Mouse (Mus musculus): ENCODE measurements around the gene Glb1. TPM values are rescaled to one million over a fixed set of nuclear protein-coding genes. Genes with fewer than 3 reads are reported as not detected.

The Glb1 gene
- polyA plus RNA-seq, 1 experiment from 2014 or later = 81.0 TPM

GRCm38 (mm10) chr9:114452418-114452817, 51.5 kb downstream of the Glb1 start:
- no peak overlapping the region for H3K4me3 ChIP-seq (ENCODE audit: low read length)
- peaks cover 6% of the 10 kb centered on the region; the same call in 1 of the 2 replicates for H3K36me3 ChIP-seq (ENCODE audit: insufficient read depth, low read length)
- ATAC-seq (ENCODE audit: low FRiP score, low TSS enrichment) = no peak
- no peak overlapping the region for H3K27ac ChIP-seq (ENCODE audit: low read length)
- no peak overlapping the region for H3K4me2 ChIP-seq (replicated peaks; ENCODE audit: low read depth, low read length)
- H3K9me3 ChIP-seq (ENCODE audit: low read length) = no peaks in the 10 kb centered on the region
- peaks cover 9% of the 10 kb centered on the region; the same call in 1 of the 2 replicates for H3K4me1 ChIP-seq (ENCODE audit: insufficient read depth, low read length)
- H3K9ac ChIP-seq (replicated peaks; ENCODE audit: low read length) = no peak overlapping the region
- H3K27me3 ChIP-seq (ENCODE audit: insufficient read depth, low read length) = no peaks in the 10 kb centered on the region
- WGBS = 91% methylated on average over 6 of the region's 6 CpGs

GRCm38 (mm10) chr9:114455420-114455819, 54.5 kb downstream of the Glb1 start:
- Histone ChIP-seq H3K27me3 (ENCODE audit: insufficient read depth, low read length) (no peaks in the 10 kb centered on the region), H3K36me3 (ENCODE audit: insufficient read depth, low read length) (peaks cover 10% of the 10 kb centered on the region; the same call in 1 of the 2 replicates), H3K4me3 (ENCODE audit: low read length) (no peak overlapping the region), H3K9ac (replicated peaks; ENCODE audit: low read length) (no peak overlapping the region), H3K4me2 (replicated peaks; ENCODE audit: low read depth, low read length) (no peak overlapping the region), H3K9me3 (ENCODE audit: low read length) (no peaks in the 10 kb centered on the region), H3K4me1 (ENCODE audit: insufficient read depth, low read length) (peaks cover 9% of the 10 kb centered on the region; the same call in 1 of the 2 replicates), H3K27ac (ENCODE audit: low read length) (no peak overlapping the region)
- 86% methylated on average over 2 of the region's 2 CpGs for WGBS
- ATAC-seq (ENCODE audit: low FRiP score, low TSS enrichment) = no peak

- Histone ChIP-seq H3K4me2 (replicated peaks; ENCODE audit: low read depth, low read length) (no peak overlapping the region), H3K4me1 (ENCODE audit: insufficient read depth, low read length) (peaks cover 9% of the 10 kb centered on the region; the same call in 1 of the 2 replicates), H3K36me3 (ENCODE audit: insufficient read depth, low read length) (peaks cover 20% of the 10 kb centered on the region), H3K9me3 (ENCODE audit: low read length) (no peaks in the 10 kb centered on the region), H3K27ac (ENCODE audit: low read length) (no peak overlapping the region), H3K27me3 (ENCODE audit: insufficient read depth, low read length) (no peaks in the 10 kb centered on the region), H3K4me3 (ENCODE audit: low read length) (no peak overlapping the region), H3K9ac (replicated peaks; ENCODE audit: low read length) (no peak overlapping the region)
- 80% methylated on average over 3 of the region's 3 CpGs for WGBS
- ATAC-seq (ENCODE audit: low FRiP score, low TSS enrichment) = no peak
Observed at GRCm38 (mm10) chr9:114458436-114458835, 57.6 kb downstream of the Glb1 start.

GRCm38 (mm10) chr9:114462569-114462968, 61.7 kb downstream of the Glb1 start:
- WGBS = 85% methylated on average over 7 of the region's 7 CpGs
- ATAC-seq (ENCODE audit: low FRiP score, low TSS enrichment) = no peak
- H3K36me3 ChIP-seq (ENCODE audit: insufficient read depth, low read length) = peaks cover 31% of the 10 kb centered on the region
- no peaks in the 10 kb centered on the region for H3K9me3 ChIP-seq (ENCODE audit: low read length)
- H3K27ac ChIP-seq (ENCODE audit: low read length) = no peak overlapping the region
- no peak overlapping the region for H3K4me2 ChIP-seq (replicated peaks; ENCODE audit: low read depth, low read length)
- H3K4me3 ChIP-seq (ENCODE audit: low read length) = no peak overlapping the region
- H3K4me1 ChIP-seq (ENCODE audit: insufficient read depth, low read length) = 0 out of 2 replicates have a peak, but pooled peaks cover 6% of the 10 kb centered on the region
- no peaks in the 10 kb centered on the region for H3K27me3 ChIP-seq (ENCODE audit: insufficient read depth, low read length)
- no peak overlapping the region for H3K9ac ChIP-seq (replicated peaks; ENCODE audit: low read length)

- Histone ChIP-seq H3K4me2 (replicated peaks; ENCODE audit: low read depth, low read length) (no peak overlapping the region), H3K9ac (replicated peaks; ENCODE audit: low read length) (no peak overlapping the region), H3K4me1 (ENCODE audit: insufficient read depth, low read length) (0 out of 2 replicates have a peak, but pooled peaks cover 6% of the 10 kb centered on the region), H3K27me3 (ENCODE audit: insufficient read depth, low read length) (no peaks in the 10 kb centered on the region), H3K36me3 (ENCODE audit: insufficient read depth, low read length) (peaks cover 36% of the 10 kb centered on the region), H3K4me3 (ENCODE audit: low read length) (no peak overlapping the region), H3K27ac (ENCODE audit: low read length) (no peak overlapping the region), H3K9me3 (ENCODE audit: low read length) (no peaks in the 10 kb centered on the region)
- no peak for ATAC-seq (ENCODE audit: low FRiP score, low TSS enrichment)
- 80% methylated on average over 6 of the region's 6 CpGs for WGBS
Observed at GRCm38 (mm10) chr9:114465442-114465841, 64.6 kb downstream of the Glb1 start.

- ATAC-seq (ENCODE audit: low FRiP score, low TSS enrichment) = peak; percentile 60; the same call in 1 of the 2 replicates
Observed at GRCm38 (mm10) chr9:114466871-114467270, 66.0 kb downstream of the Glb1 start.

GRCm38 (mm10) chr9:114468217-114468616, 67.3 kb downstream of the Glb1 start:
- no peak overlapping the region for H3K4me2 ChIP-seq (replicated peaks; ENCODE audit: low read depth, low read length)
- 0 out of 2 replicates have a peak, but pooled peaks cover 6% of the 10 kb centered on the region for H3K4me1 ChIP-seq (ENCODE audit: insufficient read depth, low read length)
- peaks cover 27% of the 10 kb centered on the region for H3K36me3 ChIP-seq (ENCODE audit: insufficient read depth, low read length)
- H3K4me3 ChIP-seq (ENCODE audit: low read length) = no peak overlapping the region
- no peak overlapping the region for H3K9ac ChIP-seq (replicated peaks; ENCODE audit: low read length)
- no peaks in the 10 kb centered on the region for H3K9me3 ChIP-seq (ENCODE audit: low read length)
- H3K27me3 ChIP-seq (ENCODE audit: insufficient read depth, low read length) = no peaks in the 10 kb centered on the region
- WGBS = 63% methylated on average over 5 of the region's 5 CpGs
- no peak; the same call in 1 of the 2 replicates for ATAC-seq (ENCODE audit: low FRiP score, low TSS enrichment)
- no peak overlapping the region for H3K27ac ChIP-seq (ENCODE audit: low read length)

More at GRCm38 (mm10) chr9:114466871-114467270, 66.0 kb downstream of the Glb1 start:
- no peak overlapping the region for H3K9ac ChIP-seq (replicated peaks; ENCODE audit: low read length)
- H3K36me3 ChIP-seq (ENCODE audit: insufficient read depth, low read length) = peaks cover 32% of the 10 kb centered on the region
- H3K4me1 ChIP-seq (ENCODE audit: insufficient read depth, low read length) = 0 out of 2 replicates have a peak, but pooled peaks cover 6% of the 10 kb centered on the region
- WGBS = 64% methylated on average over 7 of the region's 7 CpGs
- no peaks in the 10 kb centered on the region for H3K27me3 ChIP-seq (ENCODE audit: insufficient read depth, low read length)
- H3K4me2 ChIP-seq (replicated peaks; ENCODE audit: low read depth, low read length) = no peak overlapping the region
- no peak overlapping the region for H3K4me3 ChIP-seq (ENCODE audit: low read length)
- H3K9me3 ChIP-seq (ENCODE audit: low read length) = no peaks in the 10 kb centered on the region
- no peak overlapping the region for H3K27ac ChIP-seq (ENCODE audit: low read length)

- Histone ChIP-seq H3K4me2 (replicated peaks; ENCODE audit: low read depth, low read length) (no peak overlapping the region), H3K36me3 (ENCODE audit: insufficient read depth, low read length) (peaks cover 26% of the 10 kb centered on the region), H3K27me3 (ENCODE audit: insufficient read depth, low read length) (no peaks in the 10 kb centered on the region), H3K27ac (ENCODE audit: low read length) (no peak overlapping the region), H3K4me1 (ENCODE audit: insufficient read depth, low read length) (0 out of 2 replicates have a peak, but pooled peaks cover 6% of the 10 kb centered on the region), H3K4me3 (ENCODE audit: low read length) (no peak overlapping the region), H3K9me3 (ENCODE audit: low read length) (no peaks in the 10 kb centered on the region), H3K9ac (replicated peaks; ENCODE audit: low read length) (no peak overlapping the region)
- WGBS = 95% methylated on average over 4 of the region's 4 CpGs
- no peak for ATAC-seq (ENCODE audit: low FRiP score, low TSS enrichment)
Observed at GRCm38 (mm10) chr9:114468701-114469100, 67.8 kb downstream of the Glb1 start.

GRCm38 (mm10) chr9:114471892-114472291, 71.0 kb downstream of the Glb1 start:
- Histone ChIP-seq H3K4me3 (ENCODE audit: low read length) (no peak overlapping the region), H3K4me1 (ENCODE audit: insufficient read depth, low read length) (0 out of 2 replicates have a peak, but pooled peaks cover 1% of the 10 kb centered on the region), H3K36me3 (ENCODE audit: insufficient read depth, low read length) (0 out of 2 replicates have a peak, but pooled peaks cover 9% of the 10 kb centered on the region), H3K9ac (replicated peaks; ENCODE audit: low read length) (no peak overlapping the region), H3K9me3 (ENCODE audit: low read length) (no peaks in the 10 kb centered on the region), H3K27me3 (ENCODE audit: insufficient read depth, low read length) (no peaks in the 10 kb centered on the region), H3K27ac (ENCODE audit: low read length) (no peak overlapping the region), H3K4me2 (replicated peaks; ENCODE audit: low read depth, low read length) (no peak overlapping the region)
- WGBS = 62% methylated on average over 7 of the region's 7 CpGs
- no peak for ATAC-seq (ENCODE audit: low FRiP score, low TSS enrichment)

- Histone ChIP-seq H3K9me3 (ENCODE audit: low read length) (no peaks in the 10 kb centered on the region), H3K4me2 (replicated peaks; ENCODE audit: low read depth, low read length) (no peak overlapping the region), H3K4me3 (ENCODE audit: low read length) (no peak overlapping the region), H3K4me1 (ENCODE audit: insufficient read depth, low read length) (no peaks in the 10 kb centered on the region), H3K27ac (ENCODE audit: low read length) (no peak overlapping the region), H3K9ac (replicated peaks; ENCODE audit: low read length) (no peak overlapping the region), H3K36me3 (ENCODE audit: insufficient read depth, low read length) (no peaks in the 10 kb centered on the region), H3K27me3 (ENCODE audit: insufficient read depth, low read length) (no peaks in the 10 kb centered on the region)
- 92% methylated on average over 9 of the region's 9 CpGs for WGBS
- no peak for ATAC-seq (ENCODE audit: low FRiP score, low TSS enrichment)
Observed at GRCm38 (mm10) chr9:114477019-114477418, 76.1 kb downstream of the Glb1 start.

Data from kidney, embryonic 16.5 days (tissue).